Mouse (Mus musculus) forebrain, embryonic 13.5 days (tissue): ENCODE measurements around the gene 4930442H23Rik. TPM values are rescaled to one million over a fixed set of nuclear protein-coding genes. Genes with fewer than 3 reads are reported as not detected.

Experiments
- ATAC-seq: fragments of 200-750 bp; cut with Nextera tagmentation; 2 replicates; pipeline ENCODE4 v1.8.0; 2017
- H3K27ac ChIP-seq: fragments of 300-500 bp; sonication (generic); 2 replicates; pipeline ENCODE4 v1.5.1; 2015; ENCODE audit warnings: inconsistent platforms, mild to moderate bottlenecking, moderate library complexity
- H3K27me3 ChIP-seq: fragments of 300-500 bp; sonication (generic); 2 replicates; pipeline ENCODE4 v1.6.1; 2015; ENCODE audit warnings: mild to moderate bottlenecking, inconsistent platforms
- H3K36me3 ChIP-seq: fragments of 300-500 bp; sonication (generic); 2 replicates; pipeline ENCODE4 v1.6.1; 2015; ENCODE audit warnings: mild to moderate bottlenecking, inconsistent platforms; ENCODE audit not compliant: poor library complexity, severe bottlenecking
- H3K4me1 ChIP-seq: fragments of 300-500 bp; sonication (generic); 2 replicates; pipeline ENCODE4 v1.6.1; 2015; ENCODE audit warnings: inconsistent platforms
- H3K4me2 ChIP-seq: fragments of 300-500 bp; sonication (generic); 2 replicates; pipeline ENCODE4 v1.6.1; 2015; ENCODE audit warnings: inconsistent platforms, mild to moderate bottlenecking, moderate library complexity
- H3K4me3 ChIP-seq: fragments of 300-500 bp; sonication (generic); 2 replicates; pipeline ENCODE4 v1.5.1; 2015; ENCODE audit warnings: mild to moderate bottlenecking, inconsistent platforms
- H3K9ac ChIP-seq: fragments of 300-500 bp; sonication (generic); 2 replicates; pipeline ENCODE4 v1.6.1; 2015; ENCODE audit warnings: mild to moderate bottlenecking, inconsistent platforms
- H3K9me3 ChIP-seq: fragments of 300-500 bp; sonication (generic); replicated peaks from 2 replicates; pipeline ENCODE4 v1.6.1; 2016; ENCODE audit warnings: inconsistent platforms
- WGBS: fragments of 180-500 bp; shearing (Covaris S2); methylation state at CpG from one replicate; pipeline ENCODE4 v1.1.7; 2015; 5-methylcytosine and 5-hydroxymethylcytosine counted together
- polyA plus RNA-seq: library from polyadenylated mRNA; unstranded; fragments of >200 nt; fragmentation: Nextera tagmentation; extraction: Ambion mirVana; gene quantifications from 2 replicates; pipeline ENCODE4 v1.2.1, GENCODE M21; 2015

4930442H23Rik gene
- polyA plus RNA-seq, 1 experiment from 2014 or later = not detected

GRCm38 (mm10) chr10:81152609-81153008, 31.0 kb downstream of the 4930442H23Rik start:
- no peaks in the 10 kb centered on the region for H3K9me3 ChIP-seq
- no peaks in the 10 kb centered on the region for H3K27me3 ChIP-seq
- no peak for ATAC-seq
- no peak overlapping the region for H3K27ac ChIP-seq
- WGBS = 82% methylated on average over 12 of the region's 12 CpGs
- no peak overlapping the region for H3K9ac ChIP-seq
- H3K36me3 ChIP-seq = peaks cover 86% of the 10 kb centered on the region
- H3K4me2 ChIP-seq = no peak overlapping the region
- H3K4me1 ChIP-seq = no peaks in the 10 kb centered on the region
- H3K4me3 ChIP-seq = no peak overlapping the region

GRCm38 (mm10) chr10:81151261-81151660, 32.4 kb downstream of the 4930442H23Rik start:
- Histone ChIP-seq H3K9ac (no peak overlapping the region), H3K27me3 (no peaks in the 10 kb centered on the region), H3K4me2 (no peak overlapping the region), H3K36me3 (peaks cover 86% of the 10 kb centered on the region), H3K9me3 (no peaks in the 10 kb centered on the region), H3K4me1 (no peaks in the 10 kb centered on the region), H3K4me3 (no peak overlapping the region), H3K27ac (no peak overlapping the region)
- no peak for ATAC-seq
- 76% methylated on average over 6 of the region's 6 CpGs for WGBS

GRCm38 (mm10) chr10:81146296-81146695, 37.4 kb downstream of the 4930442H23Rik start:
- H3K4me3 ChIP-seq = no peak overlapping the region
- peaks cover 13% of the 10 kb centered on the region for H3K4me1 ChIP-seq
- no peak for ATAC-seq
- peaks cover 73% of the 10 kb centered on the region for H3K36me3 ChIP-seq
- WGBS = 89% methylated on average over 4 of the region's 4 CpGs
- no peak overlapping the region for H3K4me2 ChIP-seq
- no peaks in the 10 kb centered on the region for H3K27me3 ChIP-seq
- no peaks in the 10 kb centered on the region for H3K9me3 ChIP-seq
- H3K27ac ChIP-seq = no peak overlapping the region
- no peak overlapping the region for H3K9ac ChIP-seq

- Histone ChIP-seq H3K9me3 (no peaks in the 10 kb centered on the region), H3K4me1 (peaks cover 18% of the 10 kb centered on the region), H3K4me3 (no peak overlapping the region), H3K36me3 (peaks cover 73% of the 10 kb centered on the region), H3K9ac (no peak overlapping the region), H3K4me2 (no peak overlapping the region), H3K27me3 (no peaks in the 10 kb centered on the region), H3K27ac (no peak overlapping the region)
- no peak for ATAC-seq
- 88% methylated on average over 7 of the region's 7 CpGs for WGBS
These were observed 37.9 kb downstream of the 4930442H23Rik start for GRCm38 (mm10) chr10:81145778-81146177.

GRCm38 (mm10) chr10:81145307-81145706, 38.3 kb downstream of the 4930442H23Rik start:
- Histone ChIP-seq H3K4me1 (peaks cover 23% of the 10 kb centered on the region), H3K4me3 (no peak overlapping the region), H3K27ac (no peak overlapping the region), H3K9ac (no peak overlapping the region), H3K9me3 (no peaks in the 10 kb centered on the region), H3K4me2 (no peak overlapping the region), H3K36me3 (peaks cover 70% of the 10 kb centered on the region), H3K27me3 (no peaks in the 10 kb centered on the region)
- 90% methylated on average over 6 of the region's 6 CpGs for WGBS
- no peak for ATAC-seq

- Histone ChIP-seq H3K27me3 (no peaks in the 10 kb centered on the region), H3K36me3 (peaks cover 64% of the 10 kb centered on the region), H3K4me2 (no peak overlapping the region), H3K27ac (no peak overlapping the region), H3K9ac (no peak overlapping the region), H3K9me3 (no peaks in the 10 kb centered on the region), H3K4me1 (peaks cover 29% of the 10 kb centered on the region), H3K4me3 (no peak overlapping the region)
- WGBS = 97% methylated on average over 27 of the region's 27 CpGs
- ATAC-seq = no peak
These were observed 39.0 kb downstream of the 4930442H23Rik start for GRCm38 (mm10) chr10:81144667-81145066.

- H3K4me2 ChIP-seq = no peak overlapping the region
- no peaks in the 10 kb centered on the region for H3K27me3 ChIP-seq
- no peak overlapping the region for H3K9ac ChIP-seq
- peaks cover 37% of the 10 kb centered on the region for H3K4me1 ChIP-seq
- H3K27ac ChIP-seq = no peak overlapping the region
- no peak overlapping the region for H3K4me3 ChIP-seq
- ATAC-seq = no peak
- 95% methylated on average over 52 of the region's 52 CpGs for WGBS
- H3K9me3 ChIP-seq = no peaks in the 10 kb centered on the region
- H3K36me3 ChIP-seq = peaks cover 57% of the 10 kb centered on the region
These were observed 39.7 kb downstream of the 4930442H23Rik start for GRCm38 (mm10) chr10:81143845-81144437.

- H3K4me2 ChIP-seq = no peak overlapping the region
- no peaks in the 10 kb centered on the region for H3K9me3 ChIP-seq
- peaks cover 49% of the 10 kb centered on the region for H3K36me3 ChIP-seq
- 98% methylated on average over 6 of the region's 7 CpGs for WGBS
- no peak for ATAC-seq
- peak overlapping the region; percentile 25; the same call in 1 of the 2 replicates for H3K27ac ChIP-seq
- peaks cover 44% of the 10 kb centered on the region for H3K4me1 ChIP-seq
- H3K4me3 ChIP-seq = no peak overlapping the region
- H3K9ac ChIP-seq = no peak overlapping the region
- no peaks in the 10 kb centered on the region for H3K27me3 ChIP-seq
These were observed 40.5 kb downstream of the 4930442H23Rik start for GRCm38 (mm10) chr10:81143157-81143633.

- peaks cover 43% of the 10 kb centered on the region for H3K36me3 ChIP-seq
- WGBS = 79% methylated on average over 5 of the region's 5 CpGs
- no peak for ATAC-seq
- peaks cover 46% of the 10 kb centered on the region for H3K4me1 ChIP-seq
- H3K9ac ChIP-seq = no peak overlapping the region
- peak overlapping the region; percentile 25; the same call in 1 of the 2 replicates for H3K27ac ChIP-seq
- H3K9me3 ChIP-seq = no peaks in the 10 kb centered on the region
- no peak overlapping the region for H3K4me3 ChIP-seq
- H3K27me3 ChIP-seq = no peaks in the 10 kb centered on the region
- no peak overlapping the region for H3K4me2 ChIP-seq
These were observed 41.1 kb downstream of the 4930442H23Rik start for GRCm38 (mm10) chr10:81142551-81142981.

- Histone ChIP-seq H3K36me3 (peaks cover 34% of the 10 kb centered on the region), H3K4me2 (no peak overlapping the region), H3K4me1 (peaks cover 46% of the 10 kb centered on the region), H3K27ac (no peak overlapping the region), H3K9ac (peak overlapping the region; percentile 30; the same call in 1 of the 2 replicates), H3K4me3 (no peak overlapping the region), H3K27me3 (no peaks in the 10 kb centered on the region), H3K9me3 (no peaks in the 10 kb centered on the region)
- ATAC-seq = no peak
- whole genome bisulfite sequencing = 86% methylated on average over 7 of the region's 7 CpGs
These were observed 42.0 kb downstream of the 4930442H23Rik start for GRCm38 (mm10) chr10:81141455-81142210.

- no peaks in the 10 kb centered on the region for H3K9me3 ChIP-seq
These were observed 42.8 kb downstream of the 4930442H23Rik start for GRCm38 (mm10) chr10:81140717-81141454.

GRCm38 (mm10) chr10:81140005-81140404, 43.6 kb downstream of the 4930442H23Rik start:
- WGBS = 66% methylated on average over 8 of the region's 8 CpGs
- peaks cover 17% of the 10 kb centered on the region for H3K36me3 ChIP-seq
- ATAC-seq = no peak
- peak overlapping the region; percentile 91 for H3K4me2 ChIP-seq
- no peaks in the 10 kb centered on the region for H3K9me3 ChIP-seq
- peak overlapping the region; percentile 40; the same call in 1 of the 2 replicates for H3K9ac ChIP-seq
- peak overlapping the region; percentile 19; the same call in 1 of the 2 replicates for H3K27ac ChIP-seq
- peak overlapping the region; percentile 85 for H3K4me3 ChIP-seq
- peaks cover 56% of the 10 kb centered on the region for H3K4me1 ChIP-seq
- peaks cover 10% of the 10 kb centered on the region for H3K27me3 ChIP-seq

More at GRCm38 (mm10) chr10:81140717-81141454, 42.8 kb downstream of the 4930442H23Rik start:
- peak overlapping the region; percentile 0; the same call in 1 of the 2 replicates for H3K4me3 ChIP-seq
- H3K9ac ChIP-seq = peak overlapping the region; percentile 40; the same call in 1 of the 2 replicates
- peaks cover 1% of the 10 kb centered on the region for H3K27me3 ChIP-seq
- H3K36me3 ChIP-seq = peaks cover 26% of the 10 kb centered on the region
- 80% methylated on average over 10 of the region's 10 CpGs for WGBS
- H3K4me2 ChIP-seq = peak overlapping the region; percentile 27
- no peak for ATAC-seq
- H3K27ac ChIP-seq = no peak overlapping the region
- peaks cover 48% of the 10 kb centered on the region for H3K4me1 ChIP-seq
